Mouse (Mus musculus) E14TG2a.4 (cell line): ENCODE measurements around the gene Caskin2.

Experiments
- CTCF ChIP-seq: conservative IDR thresholded peaks from 2 replicates; pipeline ENCODE4 v1.5.1; 2014; ENCODE audit warnings: low read length
- POU5F1 ChIP-seq: IDR thresholded peaks from 2 replicates; pipeline ENCODE4 v1.6.1; 2014; ENCODE audit warnings: low read length, borderline replicate concordance

- TF ChIP-seq CTCF (no peak), POU5F1 (no peak)
Measured at GRCm38 (mm10) chr11:115832064-115832463, 18.6 kb upstream of the Caskin2 start.
